Mouse (Mus musculus): Measurements from ENCODE around the gene Olfr658. TPM values are rescaled to one million over a fixed set of nuclear protein-coding genes. Genes with fewer than 3 reads are reported as not detected.

The Olfr658 gene
- polyA plus RNA-seq (2012; rRNA removed), result 0.05 and 0.09 TPM in 2 replicates

GRCm38 (mm10) chr7:104646841-104647482 is at the start of gene Olfr658:
Gene Olfr658, minus strand, starts transcription at chr7:104647305.

GRCm38 (mm10) chr7:104686201-104686600 is 39.1 kb upstream of the Olfr658 start, which contains the start of gene Olfr661:
Gene Olfr661, plus strand, starts transcription at chr7:104686501.

GRCm38 (mm10) chr7:104666453-104666852 is 19.3 kb upstream of the Olfr658 start, which contains the start of gene Olfr659:
Gene Olfr659, plus strand, starts transcription at chr7:104666753.

GRCm38 (mm10) chr7:104624494-104624893 is 22.6 kb downstream of the Olfr658 start, which contains the start of gene Olfr657:
Gene Olfr657, plus strand, starts transcription at chr7:104624794.

GRCm38 (mm10) chr7:104613655-104614054 is 33.5 kb downstream of the Olfr658 start, which contains the start of gene Olfr656:
Gene Olfr656, plus strand, starts transcription at chr7:104613955.

GRCm38 (mm10) chr7:104601679-104602078 is 45.4 kb downstream of the Olfr658 start, which contains the start of gene Olfr655:
Gene Olfr655, minus strand, starts transcription at chr7:104601779.

Other genes starting within 250 kb of the Olfr658 start
- 0.04 and 0.09 TPM in 2 replicates for gene Trim30c, start 246.5 kb downstream of the Olfr658 start, polyA plus RNA-seq (2012; rRNA removed)
- 0.52 and 0.99 TPM in 2 replicates for gene Trim30a, start 182.1 kb downstream of the Olfr658 start, polyA plus RNA-seq (2012; rRNA removed)
- gene Trim30d, start 139.5 kb downstream of the Olfr658 start, polyA plus RNA-seq (2012; rRNA removed), result 0.11 and 0.26 TPM in 2 replicates
- not detected in 2 replicates for gene Olfr651, start 97.2 kb downstream of the Olfr658 start, polyA plus RNA-seq (2012; rRNA removed)
- not detected in 2 replicates for gene Olfr652, start 86.4 kb downstream of the Olfr658 start, polyA plus RNA-seq (2012; rRNA removed)
- not detected in 2 replicates for gene Olfr653, start 70.0 kb downstream of the Olfr658 start, polyA plus RNA-seq (2012; rRNA removed)
- not detected in 2 replicates for gene Olfr654, start 60.3 kb downstream of the Olfr658 start, polyA plus RNA-seq (2012; rRNA removed)
- gene Olfr655, start 45.5 kb downstream of the Olfr658 start, polyA plus RNA-seq (2012; rRNA removed), result not detected in 2 replicates
- not detected in 2 replicates for gene Olfr656, start 33.4 kb downstream of the Olfr658 start, polyA plus RNA-seq (2012; rRNA removed)
- gene Olfr657, start 22.5 kb downstream of the Olfr658 start, polyA plus RNA-seq (2012; rRNA removed), result not detected in 2 replicates
- not detected in 2 replicates for gene Olfr659, start 19.4 kb upstream of the Olfr658 start, polyA plus RNA-seq (2012; rRNA removed)
- not detected in 2 replicates for gene Olfr661, start 39.2 kb upstream of the Olfr658 start, polyA plus RNA-seq (2012; rRNA removed)
- gene Usp17le, start 130.2 kb upstream of the Olfr658 start, polyA plus RNA-seq (2012; rRNA removed), result not detected in 2 replicates
- not detected in 2 replicates for gene Usp17lb, start 195.3 kb upstream of the Olfr658 start, polyA plus RNA-seq (2012; rRNA removed)
- not detected in 2 replicates for gene Usp17la, start 209.7 kb upstream of the Olfr658 start, polyA plus RNA-seq (2012; rRNA removed)
- not detected in 2 replicates for gene Olfr665, start 230.7 kb upstream of the Olfr658 start, polyA plus RNA-seq (2012; rRNA removed)
- not detected in 2 replicates for gene Olfr666, start 248.6 kb upstream of the Olfr658 start, polyA plus RNA-seq (2012; rRNA removed)